Mouse (Mus musculus) limb, embryonic 13.5 days (tissue): ENCODE measurements around the gene Irf2bpl. TPM values are rescaled to one million over a fixed set of nuclear protein-coding genes. Genes with fewer than 3 reads are reported as not detected.

Experiments
- ATAC-seq: fragments of 200-750 bp; cut with Nextera tagmentation; 2 replicates; pipeline ENCODE4 v1.8.0; 2017; ENCODE audit warnings: low read depth, moderate number of reproducible peaks, moderate TSS enrichment; ENCODE audit not compliant: low FRiP score
- H3K27ac ChIP-seq: fragments of 300-500 bp; sonication (generic); 2 replicates; pipeline ENCODE4 v1.5.1; 2015; ENCODE audit warnings: inconsistent platforms, mild to moderate bottlenecking, moderate library complexity
- H3K27me3 ChIP-seq: fragments of 300-500 bp; sonication (generic); 2 replicates; pipeline ENCODE4 v1.6.1; 2015; ENCODE audit warnings: mild to moderate bottlenecking, inconsistent platforms
- H3K36me3 ChIP-seq: fragments of 300-500 bp; sonication (generic); 2 replicates; pipeline ENCODE4 v1.6.1; 2015; ENCODE audit warnings: inconsistent platforms, mild to moderate bottlenecking, moderate library complexity
- H3K4me1 ChIP-seq: fragments of 300-500 bp; sonication (generic); 2 replicates; pipeline ENCODE4 v1.6.1; 2015; ENCODE audit warnings: inconsistent platforms
- H3K4me2 ChIP-seq: fragments of 300-500 bp; sonication (generic); replicated peaks from 2 replicates; pipeline ENCODE4 v1.6.1; 2015; ENCODE audit warnings: inconsistent platforms, mild to moderate bottlenecking, moderate library complexity
- H3K4me3 ChIP-seq: fragments of 300-500 bp; sonication (generic); 2 replicates; pipeline ENCODE4 v1.5.1; 2015; ENCODE audit warnings: moderate library complexity, mild to moderate bottlenecking, inconsistent platforms
- H3K9ac ChIP-seq: fragments of 300-500 bp; sonication (generic); 2 replicates; pipeline ENCODE4 v1.6.1; 2015; ENCODE audit warnings: mild to moderate bottlenecking, inconsistent platforms
- H3K9me3 ChIP-seq: fragments of 300-500 bp; sonication (generic); 2 replicates; pipeline ENCODE4 v1.6.1; 2016; ENCODE audit warnings: inconsistent platforms
- WGBS: fragments of 180-500 bp; shearing (Covaris S2); methylation state at CpG from one replicate; pipeline ENCODE4 v1.1.7; 2015; 5-methylcytosine and 5-hydroxymethylcytosine counted together
- polyA plus RNA-seq: library from polyadenylated mRNA; unstranded; fragments of >200 nt; fragmentation: Nextera tagmentation; extraction: Ambion mirVana; gene quantifications from 2 replicates; pipeline ENCODE4 v1.2.1, GENCODE M21; 2015

Irf2bpl gene
- polyA plus RNA-seq, 1 experiment from 2014 or later, result 41.2 TPM

DNA sequence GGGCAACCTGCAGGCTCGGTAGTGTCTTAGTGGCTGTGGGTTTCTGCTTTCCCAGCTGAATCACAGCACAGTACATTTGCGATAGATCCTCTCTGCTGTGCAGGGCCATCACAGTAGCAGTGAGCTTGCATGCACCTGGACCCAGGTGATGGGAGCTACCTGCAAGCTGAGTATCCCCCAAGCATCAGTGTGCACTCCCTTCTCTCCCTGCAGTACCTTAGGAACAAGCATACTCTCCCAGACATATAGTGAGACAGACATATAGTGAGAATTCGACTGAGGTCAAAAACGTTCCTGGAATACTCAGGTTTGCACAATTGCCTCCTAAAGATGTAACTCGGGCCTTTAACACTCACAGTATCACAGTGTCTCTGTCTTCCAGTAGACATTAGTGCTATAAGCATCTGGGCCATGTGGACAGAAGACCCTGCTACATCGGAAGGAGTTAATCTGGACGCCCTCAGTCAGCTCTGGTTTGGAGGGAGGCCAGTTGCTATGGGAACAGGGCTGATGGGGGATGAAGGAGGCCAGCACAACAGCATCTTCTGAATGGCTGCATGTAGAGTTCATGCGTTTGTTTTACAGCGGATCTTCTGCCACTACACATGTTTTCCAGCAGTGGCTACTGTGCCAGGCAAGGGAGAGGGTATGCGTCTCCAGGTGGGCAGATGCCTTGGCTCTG lies 34.5 kb downstream of the Irf2bpl start:
- Histone ChIP-seq H3K9me3 (no peaks in the 10 kb centered on the region), H3K4me3 (no peak overlapping the region), H3K4me2 (no peak overlapping the region), H3K36me3 (no peaks in the 10 kb centered on the region), H3K27ac (no peak overlapping the region), H3K27me3 (no peaks in the 10 kb centered on the region), H3K9ac (no peak overlapping the region), H3K4me1 (peaks cover 21% of the 10 kb centered on the region)
- WGBS, result 54% methylated on average over 10 of the region's 10 CpGs
- ATAC-seq, result peak; percentile 61; the same call in 1 of the 2 replicates

DNA sequence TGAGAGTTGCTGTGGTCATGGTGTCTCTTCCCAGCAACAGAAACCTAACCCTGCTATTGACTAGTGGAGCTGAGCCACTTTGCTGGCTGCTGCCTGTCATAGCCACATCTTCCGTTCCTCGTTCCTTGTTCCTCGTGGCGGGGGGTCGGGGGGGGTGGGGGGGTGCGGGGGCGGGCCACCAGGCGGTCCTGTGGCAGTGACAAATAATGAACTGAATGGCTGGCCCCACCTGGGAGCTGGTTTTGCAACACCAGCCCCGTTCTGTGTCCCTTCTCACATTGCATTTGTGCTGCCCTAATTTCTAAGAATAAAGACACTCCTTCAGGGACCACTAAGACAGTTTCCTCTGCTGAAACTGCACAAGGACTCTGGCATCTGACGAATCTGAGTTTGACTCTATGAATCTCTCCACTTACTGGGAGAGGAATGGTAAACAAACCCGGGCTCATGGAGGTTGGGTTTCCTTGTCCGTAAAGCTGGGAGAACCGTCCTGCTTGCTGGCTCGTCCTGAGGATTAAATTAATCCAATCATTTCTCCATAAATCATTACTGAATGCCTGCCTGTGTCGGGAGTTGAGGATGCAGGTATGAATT lies 41.6 kb downstream of the Irf2bpl start:
- no peak overlapping the region for H3K27ac ChIP-seq
- WGBS, result 27% methylated on average over 15 of the region's 15 CpGs
- H3K9me3 ChIP-seq, result no peaks in the 10 kb centered on the region
- H3K4me3 ChIP-seq, result no peak overlapping the region
- H3K36me3 ChIP-seq, result no peaks in the 10 kb centered on the region
- H3K4me1 ChIP-seq, result peaks cover 24% of the 10 kb centered on the region
- no peaks in the 10 kb centered on the region for H3K27me3 ChIP-seq
- peak overlapping the region; percentile 16; the same call in 1 of the 2 replicates for H3K4me2 ChIP-seq
- no peak for ATAC-seq
- H3K9ac ChIP-seq, result no peak overlapping the region

DNA sequence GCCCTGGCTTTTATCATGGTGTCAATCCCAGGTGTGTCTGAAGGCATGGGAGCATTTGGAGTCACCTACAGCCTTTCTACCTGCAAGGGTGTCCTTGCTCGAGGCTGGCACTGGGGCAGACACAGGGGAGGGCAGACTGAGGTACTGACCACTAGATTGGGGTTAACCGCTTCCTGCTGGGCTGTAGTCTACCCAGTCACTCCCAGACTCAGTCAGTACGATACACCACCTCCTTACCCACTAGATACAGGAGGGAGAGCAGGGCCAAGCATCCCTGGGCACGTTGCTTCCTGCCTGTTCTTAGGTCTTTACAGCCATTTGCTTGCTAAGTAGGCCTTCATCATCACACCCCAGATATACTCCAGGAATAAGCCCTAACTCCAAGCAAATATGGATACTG lies 44.1 kb downstream of the Irf2bpl start:
- 86% methylated on average over 4 of the region's 4 CpGs for WGBS
- ATAC-seq, result no peak
- H3K4me1 ChIP-seq, result peaks cover 31% of the 10 kb centered on the region

DNA sequence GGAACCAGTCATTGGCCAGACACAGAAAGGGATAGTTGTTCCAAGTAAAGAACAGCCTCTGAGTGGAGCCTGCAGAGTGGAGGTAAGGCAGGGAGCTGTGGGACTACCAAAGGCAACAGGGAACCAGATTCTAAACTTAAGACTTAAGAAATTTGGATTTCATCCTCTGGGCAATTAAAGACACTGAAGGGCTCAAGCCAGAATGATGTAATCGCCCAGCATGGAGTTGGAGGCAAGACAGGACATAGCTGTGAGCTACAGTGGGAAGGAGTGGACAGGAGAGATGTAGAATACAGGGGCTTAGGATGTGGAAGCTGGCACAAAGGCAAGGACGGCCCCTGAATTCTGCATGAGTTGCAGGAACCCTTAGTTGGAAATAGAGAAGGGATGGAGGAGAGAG lies 46.4 kb downstream of the Irf2bpl start:
- H3K4me2 ChIP-seq, result no peak overlapping the region
- no peaks in the 10 kb centered on the region for H3K27me3 ChIP-seq
- ATAC-seq, result no peak
- no peaks in the 10 kb centered on the region for H3K9me3 ChIP-seq
- H3K27ac ChIP-seq, result no peak overlapping the region; the same call in 1 of the 2 replicates
- H3K4me1 ChIP-seq, result peaks cover 35% of the 10 kb centered on the region
- H3K4me3 ChIP-seq, result no peak overlapping the region
- WGBS, result 64% methylated on average over 2 of the region's 2 CpGs
- H3K36me3 ChIP-seq, result no peaks in the 10 kb centered on the region
- no peak overlapping the region for H3K9ac ChIP-seq

More for the DNA sequence above, 44.1 kb downstream of the Irf2bpl start:
- Histone ChIP-seq H3K4me2 (no peak overlapping the region), H3K36me3 (no peaks in the 10 kb centered on the region), H3K9me3 (no peaks in the 10 kb centered on the region), H3K9ac (no peak overlapping the region), H3K27me3 (no peaks in the 10 kb centered on the region), H3K4me3 (no peak overlapping the region), H3K27ac (no peak overlapping the region)

DNA sequence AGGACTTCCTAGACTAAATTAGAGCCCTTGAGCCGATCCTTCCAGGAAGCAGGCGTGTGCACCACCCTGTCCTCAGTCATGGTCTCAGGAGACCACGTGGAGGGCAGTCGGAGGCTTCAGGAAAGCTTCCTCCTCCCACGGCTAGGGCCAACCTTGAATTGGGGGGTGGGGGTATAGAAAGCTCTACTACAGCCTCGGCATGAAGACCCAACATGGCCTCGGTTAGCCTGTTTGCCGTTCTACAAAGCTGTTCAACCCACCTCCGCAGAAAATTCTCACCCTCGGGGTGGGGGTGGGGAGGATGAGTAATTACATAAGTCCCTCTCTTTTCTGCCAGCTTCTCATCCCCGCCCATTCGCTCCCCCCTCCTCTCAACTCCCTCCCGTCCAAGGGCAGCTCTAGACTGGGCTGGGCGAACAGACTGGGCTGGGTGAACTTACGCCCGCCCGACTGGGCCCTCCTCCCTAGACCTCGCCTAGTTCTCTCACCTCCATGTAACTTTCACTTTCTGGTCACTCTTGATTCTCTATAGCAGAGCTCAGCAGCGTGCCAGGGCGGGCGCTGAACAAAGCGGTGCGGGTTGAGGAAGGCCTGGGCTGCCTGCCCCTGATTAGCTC lies 48.1 kb downstream of the Irf2bpl start:
- Histone ChIP-seq H3K4me2 (peak overlapping the region; percentile 48), H3K27me3 (no peaks in the 10 kb centered on the region), H3K4me3 (0 out of 2 replicates have a peak overlapping the region, but pooled peaks have one; percentile 3), H3K9me3 (no peaks in the 10 kb centered on the region), H3K4me1 (peaks cover 43% of the 10 kb centered on the region), H3K27ac (peak overlapping the region; percentile 33; the same call in 1 of the 2 replicates), H3K9ac (no peak overlapping the region), H3K36me3 (no peaks in the 10 kb centered on the region)
- 22% methylated on average over 23 of the region's 23 CpGs for WGBS
- ATAC-seq, result peak; percentile 69; the same call in 1 of the 2 replicates

DNA sequence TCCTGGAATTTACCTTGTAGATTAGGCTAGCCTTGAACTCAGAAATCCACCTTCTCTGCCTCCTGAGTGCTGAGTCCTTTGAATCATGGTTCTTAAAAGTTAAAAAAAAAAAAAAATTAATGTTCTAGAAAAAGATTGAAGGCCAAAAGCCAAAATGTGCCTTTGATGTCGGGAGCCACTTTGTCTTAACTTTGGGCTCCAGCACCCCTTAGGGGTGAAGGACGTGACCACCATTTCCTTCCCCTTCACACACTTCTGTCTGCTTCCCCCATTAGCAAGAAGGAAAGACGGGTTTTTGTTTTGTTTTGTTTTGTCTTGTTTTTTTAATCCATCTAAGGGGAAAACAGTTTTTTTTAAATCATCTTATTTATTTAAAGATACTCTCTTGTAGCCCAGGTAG lies 48.7 kb downstream of the Irf2bpl start:
- 80% methylated on average over 3 of the region's 3 CpGs for WGBS
- H3K4me1 ChIP-seq, result peaks cover 45% of the 10 kb centered on the region
- H3K4me3 ChIP-seq, result no peak overlapping the region
- H3K36me3 ChIP-seq, result no peaks in the 10 kb centered on the region
- H3K27ac ChIP-seq, result no peak overlapping the region
- H3K27me3 ChIP-seq, result no peaks in the 10 kb centered on the region
- no peaks in the 10 kb centered on the region for H3K9me3 ChIP-seq
- H3K9ac ChIP-seq, result no peak overlapping the region
- no peak overlapping the region for H3K4me2 ChIP-seq
- no peak for ATAC-seq

DNA sequence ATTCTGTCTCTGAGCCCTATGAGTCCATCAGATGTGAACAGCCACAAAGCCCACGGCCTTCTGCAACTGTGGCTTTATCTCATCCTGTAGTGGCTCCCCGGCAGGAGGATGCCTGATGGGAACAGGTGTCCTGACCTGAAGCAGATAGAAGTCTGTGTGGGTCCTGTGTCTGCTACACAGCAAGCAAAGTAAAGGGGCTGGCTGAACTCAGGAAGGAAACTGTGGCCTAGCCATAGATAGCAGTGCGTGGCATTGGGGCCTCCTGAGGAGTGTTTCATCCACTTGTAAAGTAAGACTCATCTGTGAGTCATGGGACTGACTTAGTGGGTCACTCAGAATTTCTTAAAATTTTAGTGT lies 50.2 kb downstream of the Irf2bpl start:
- WGBS, result 77% methylated on average over 3 of the region's 3 CpGs
- no peak for ATAC-seq
- Histone ChIP-seq H3K4me3 (no peak overlapping the region), H3K36me3 (no peaks in the 10 kb centered on the region), H3K4me2 (no peak overlapping the region), H3K9me3 (no peaks in the 10 kb centered on the region), H3K27me3 (no peaks in the 10 kb centered on the region), H3K9ac (no peak overlapping the region), H3K4me1 (peaks cover 51% of the 10 kb centered on the region), H3K27ac (peak overlapping the region; percentile 7; the same call in 1 of the 2 replicates)

DNA sequence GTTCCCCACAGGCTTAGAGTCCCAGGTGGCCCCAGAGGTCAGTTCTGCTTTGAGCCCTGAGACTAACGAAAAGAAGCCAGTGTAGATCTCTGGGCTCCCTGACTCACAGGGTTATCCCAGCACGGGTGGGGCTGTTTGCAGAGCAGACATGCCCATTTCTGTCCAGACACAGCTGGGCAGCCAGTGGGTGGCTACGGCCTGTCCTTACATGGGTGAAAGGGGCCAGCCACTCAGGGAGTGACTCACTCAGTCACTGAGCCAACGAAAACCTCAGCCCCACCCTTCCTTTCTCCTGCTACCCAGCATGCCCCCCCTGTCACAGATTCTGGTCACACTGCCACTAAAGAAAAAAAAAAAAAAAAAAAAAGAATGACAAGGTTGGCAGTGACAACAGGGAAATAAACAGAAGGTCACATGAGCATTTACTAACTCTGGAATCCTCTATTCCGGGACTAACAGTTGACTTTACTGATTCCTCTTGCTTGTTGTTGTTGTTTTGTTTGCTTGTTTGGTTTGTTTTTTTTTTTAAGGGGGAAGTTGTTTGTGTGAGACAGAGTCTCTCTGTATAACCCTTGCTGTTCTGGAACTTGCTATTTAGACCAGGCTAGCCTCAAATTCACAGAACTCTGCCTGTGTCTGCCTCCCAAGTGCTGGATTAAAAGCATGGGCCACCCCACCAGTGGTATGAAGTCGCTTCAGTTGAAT lies 50.7 kb downstream of the Irf2bpl start:
- Histone ChIP-seq H3K27ac (peak overlapping the region; percentile 7; the same call in 1 of the 2 replicates), H3K27me3 (no peaks in the 10 kb centered on the region), H3K9ac (no peak overlapping the region), H3K4me1 (peaks cover 48% of the 10 kb centered on the region), H3K4me3 (no peak overlapping the region), H3K4me2 (no peak overlapping the region), H3K9me3 (no peaks in the 10 kb centered on the region), H3K36me3 (no peaks in the 10 kb centered on the region)
- 66% methylated on average over 6 of the region's 6 CpGs for WGBS
- ATAC-seq, result no peak

DNA sequence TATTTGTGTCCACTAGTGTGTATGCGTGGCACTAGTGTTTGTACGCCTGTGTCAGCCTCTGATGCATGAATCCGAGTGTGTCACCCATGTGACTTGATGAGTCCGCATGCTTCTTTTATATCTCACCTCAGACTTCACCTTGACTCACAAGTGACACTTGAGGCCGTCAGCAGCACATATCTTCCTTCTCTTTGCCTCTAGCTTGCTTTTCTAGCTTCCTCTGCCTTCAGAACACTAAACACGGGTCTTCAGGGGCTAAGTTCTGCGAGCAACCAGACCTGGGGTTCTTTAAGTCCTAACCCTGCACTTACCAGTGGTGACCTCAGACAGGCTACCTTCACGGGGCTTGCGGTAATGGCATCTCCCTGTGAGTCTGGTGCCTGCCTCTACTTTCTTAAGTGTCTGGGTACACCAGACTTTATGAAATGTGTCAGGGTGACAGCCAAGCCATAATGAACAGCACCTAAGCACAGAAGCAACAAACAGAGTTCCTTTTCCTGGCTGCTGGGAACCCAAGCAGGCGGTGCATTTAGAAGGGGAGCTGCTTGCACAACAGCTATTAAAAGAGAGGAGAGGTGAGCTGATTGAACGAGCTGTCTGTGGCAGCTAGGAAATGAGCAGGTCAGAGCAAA lies 51.9 kb downstream of the Irf2bpl start:
- Histone ChIP-seq H3K4me3 (no peak overlapping the region), H3K9me3 (no peaks in the 10 kb centered on the region), H3K4me1 (peaks cover 41% of the 10 kb centered on the region), H3K36me3 (no peaks in the 10 kb centered on the region), H3K4me2 (peak overlapping the region; percentile 53), H3K9ac (peak overlapping the region; percentile 25; the same call in 1 of the 2 replicates), H3K27me3 (no peaks in the 10 kb centered on the region), H3K27ac (peak overlapping the region; percentile 39; the same call in 1 of the 2 replicates)
- WGBS, result 58% methylated on average over 11 of the region's 11 CpGs
- ATAC-seq, result no peak

DNA sequence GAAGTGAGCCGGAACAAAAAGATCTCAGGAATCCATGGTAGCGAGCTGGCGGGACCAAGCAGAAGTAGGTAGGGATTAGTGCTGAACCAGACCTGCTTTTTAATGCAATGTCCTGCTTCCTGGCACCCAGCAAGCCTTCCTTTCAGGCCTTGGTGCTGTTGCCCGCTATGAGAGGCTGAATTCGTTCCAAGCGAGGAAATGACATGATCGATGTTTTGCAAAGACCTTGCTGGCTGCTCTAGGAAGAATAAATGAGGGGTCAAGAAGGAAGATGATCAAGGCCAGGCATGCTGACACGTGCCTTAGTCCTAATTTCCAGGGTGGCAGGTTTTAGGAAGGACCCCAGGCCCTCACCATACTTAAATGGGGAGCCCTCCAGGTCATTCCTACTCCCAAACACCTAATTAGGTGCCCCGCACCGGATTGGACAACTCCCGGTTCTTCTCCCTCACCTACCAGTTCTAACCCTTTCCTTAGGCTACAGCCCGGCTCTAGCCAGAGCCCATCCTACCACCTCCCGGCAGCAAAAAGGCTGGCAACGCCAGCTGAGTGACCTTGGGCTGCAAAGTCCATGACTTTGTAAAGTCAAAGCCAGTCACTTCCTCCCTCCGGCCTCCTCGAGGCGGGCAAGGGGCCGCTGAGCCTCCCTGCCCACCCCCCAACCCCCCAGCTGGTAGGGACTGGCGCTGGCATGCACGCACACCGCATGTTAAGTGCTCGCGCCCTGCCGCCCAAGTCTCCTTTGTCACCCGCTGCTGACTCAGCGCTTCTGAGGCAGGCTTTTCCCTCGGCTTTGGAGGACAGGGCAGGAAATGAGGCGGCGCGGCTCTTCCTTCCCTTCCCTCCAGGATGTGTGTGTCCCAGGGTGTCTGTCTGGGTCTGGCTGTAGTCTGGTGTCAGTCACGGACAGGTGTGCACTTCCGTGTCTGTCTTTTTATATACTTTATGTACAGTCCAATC lies 52.7 kb downstream of the Irf2bpl start:
- H3K4me3 ChIP-seq, result 0 out of 2 replicates have a peak overlapping the region, but pooled peaks have one; percentile 1
- peak overlapping the region; percentile 39; the same call in 1 of the 2 replicates for H3K27ac ChIP-seq
- peaks cover 49% of the 10 kb centered on the region for H3K4me1 ChIP-seq

More for the DNA sequence above, 52.7 kb downstream of the Irf2bpl start:
- Histone ChIP-seq H3K4me2 (peak overlapping the region; percentile 53), H3K36me3 (no peaks in the 10 kb centered on the region), H3K9me3 (no peaks in the 10 kb centered on the region), H3K27me3 (no peaks in the 10 kb centered on the region), H3K9ac (peak overlapping the region; percentile 54)
- ATAC-seq, result peak; percentile 20; the same call in 1 of the 2 replicates
- 30% methylated on average over 32 of the region's 32 CpGs for WGBS
